Mouse (Mus musculus): Measurements from ENCODE around the gene Wdr45.
"Not testable (repeated sequence)": the region's sequence is repeated elsewhere in the genome, so short reads cannot be mapped to it uniquely, and the experiment has no call there.

The Wdr45 gene

GRCm38 (mm10) chrX:7714135-7714899, at the start of gene Wdr45:
Wdr45 (plus strand) TSS chrX:7714333.
- DNase-seq (ENCODE audit: low read depth, low spot score), result peak; percentile 89

DNA sequence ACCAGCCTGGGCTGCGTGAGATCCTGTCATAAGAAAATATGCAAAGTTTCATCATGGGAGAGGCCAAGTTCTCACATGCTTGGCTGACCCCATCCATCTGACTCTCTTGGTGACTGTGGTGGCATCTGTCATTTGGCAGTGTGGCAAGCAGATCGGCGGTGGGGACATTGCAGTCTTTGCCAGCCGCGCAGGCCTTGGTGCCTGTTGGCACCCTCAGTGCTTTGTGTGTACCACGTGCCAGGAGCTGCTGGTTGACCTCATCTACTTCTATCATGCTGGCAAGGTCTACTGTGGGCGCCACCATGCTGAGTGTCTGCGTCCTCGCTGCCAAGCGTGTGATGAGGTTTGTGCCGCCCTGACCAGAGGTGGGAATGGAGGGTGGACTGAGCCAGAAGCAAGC, 49.3 kb upstream of the Wdr45 start:
- no peak for DNase-seq (ENCODE audit: low read depth, low spot score)

GRCm38 (mm10) chrX:7665739-7666502, 48.2 kb upstream of the Wdr45 start:
- no peak for DNase-seq (ENCODE audit: low read depth, low spot score)

DNA sequence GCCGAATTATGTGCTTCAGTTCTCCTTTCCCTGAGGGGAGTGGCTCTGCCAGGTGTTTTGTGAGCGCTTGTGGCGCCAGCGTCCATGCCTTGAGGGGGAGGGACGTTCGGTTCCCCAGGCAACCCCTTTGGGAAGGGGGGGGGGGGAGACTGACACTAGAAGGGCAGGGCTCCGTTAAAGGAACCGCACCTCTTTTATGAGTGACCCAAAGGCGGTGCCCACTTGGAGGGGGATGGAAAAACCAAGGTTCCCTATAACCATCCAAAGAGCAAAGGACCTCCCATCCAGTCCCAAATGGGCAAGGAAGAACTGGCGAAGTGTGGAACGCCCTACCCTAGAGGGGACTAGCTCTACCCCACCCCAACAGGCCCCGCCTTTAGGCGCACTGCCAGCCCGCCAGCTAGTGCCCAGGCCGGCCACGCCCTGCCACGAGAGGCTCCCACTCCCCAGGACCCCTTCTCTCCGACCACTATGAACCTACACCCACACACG, 43.7 kb upstream of the Wdr45 start:
- DNase-seq (ENCODE audit: low read depth, low spot score), result no peak

DNA sequence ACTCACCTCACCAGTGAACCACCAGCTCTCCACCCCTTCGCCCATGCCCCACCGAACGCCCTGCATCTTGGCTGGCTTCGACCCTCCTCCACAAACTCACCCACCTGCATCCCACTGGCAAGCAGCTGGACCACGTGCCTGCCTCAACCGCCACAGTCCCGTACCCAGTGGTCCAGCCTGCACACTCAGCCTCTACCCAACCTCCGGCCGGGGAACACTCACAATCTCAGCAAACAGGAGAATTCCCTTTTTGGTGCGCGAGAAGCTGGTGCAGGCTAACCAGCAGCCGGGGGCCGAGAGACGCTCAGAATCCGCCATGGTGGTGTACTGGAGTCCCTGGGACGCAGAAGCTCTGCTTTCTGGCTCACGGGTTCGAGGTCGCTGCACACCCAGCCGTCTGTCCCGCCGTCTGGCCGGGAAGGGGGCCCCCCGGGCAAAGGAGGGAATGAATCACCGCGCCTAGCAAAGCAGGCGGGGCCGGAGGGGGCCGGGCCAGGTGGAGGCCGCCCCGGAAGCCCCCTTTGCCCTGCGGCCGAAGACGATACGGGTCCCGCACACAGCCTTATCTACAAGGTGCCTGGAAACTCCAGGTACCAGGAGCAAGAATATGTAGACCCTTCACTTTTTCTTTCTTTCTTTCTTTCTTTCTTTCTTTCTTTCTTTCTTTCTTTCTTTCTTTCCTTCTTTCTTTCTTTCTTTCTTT, 43.1 kb upstream of the Wdr45 start, which contains the start of gene Plp2:
Plp2 (minus strand) TSS at position 470 of the 703 bp plus-strand sequence.
- DNase-seq (ENCODE audit: low read depth, low spot score), result no peak

DNA sequence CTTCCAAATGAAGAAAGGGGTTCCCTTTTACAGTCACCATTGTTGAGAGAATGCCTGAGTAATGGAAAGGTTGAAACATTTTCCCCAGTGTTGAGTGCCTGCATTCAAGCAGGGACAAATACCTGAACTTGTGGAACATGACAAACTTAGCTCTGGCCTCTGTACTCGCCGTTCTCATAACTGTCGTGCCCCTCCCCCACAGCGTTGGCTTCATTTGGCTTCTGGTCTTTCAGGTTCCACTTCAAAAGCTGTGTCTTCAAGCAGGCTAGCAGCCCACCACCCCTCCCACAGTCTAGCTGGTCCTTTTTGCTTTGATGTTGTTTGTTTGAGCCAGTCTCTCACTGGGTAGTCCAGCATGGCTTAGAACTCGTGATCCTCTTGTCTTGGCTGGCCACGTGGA, 41.4 kb upstream of the Wdr45 start:
- no peak for DNase-seq (ENCODE audit: low read depth, low spot score)

GRCm38 (mm10) chrX:7673578-7674281, 40.4 kb upstream of the Wdr45 start:
- no peak for DNase-seq (ENCODE audit: low read depth, low spot score)

DNA sequence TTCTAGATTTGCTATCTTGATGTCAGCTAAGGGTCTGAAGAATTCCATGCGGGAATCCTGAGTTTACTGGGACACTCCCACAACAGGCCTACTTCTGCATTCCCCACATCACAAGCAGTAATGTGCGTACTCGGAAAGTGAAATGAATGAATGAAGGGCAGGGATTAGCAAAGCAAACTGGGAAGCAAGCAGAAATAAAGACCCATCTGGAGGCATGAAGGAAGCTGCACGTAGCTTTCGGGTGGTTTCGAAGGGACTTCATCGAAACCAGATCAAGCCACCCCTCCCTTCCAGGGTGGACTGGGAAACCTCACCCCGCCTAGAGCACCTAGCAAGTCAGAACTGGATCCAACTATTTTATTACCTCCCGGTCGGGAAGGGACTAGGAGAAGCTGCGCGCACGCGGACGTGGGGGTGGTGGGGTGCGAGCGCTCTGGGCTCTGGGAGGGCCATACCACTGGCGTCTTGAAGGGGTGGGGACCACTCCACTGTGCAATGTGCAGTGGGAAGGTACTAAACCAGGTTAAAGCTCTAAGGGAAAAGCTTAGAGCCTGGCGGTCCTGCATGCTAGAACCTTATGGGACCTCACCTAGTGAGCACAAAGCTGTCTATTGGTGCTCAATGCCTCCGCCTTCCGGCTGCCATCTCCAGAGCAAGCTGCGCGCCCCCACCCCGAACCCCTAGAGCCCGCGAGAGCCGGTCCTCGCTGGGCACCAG, 39.7 kb upstream of the Wdr45 start:
- DNase-seq (ENCODE audit: low read depth, low spot score), result no peak

DNA sequence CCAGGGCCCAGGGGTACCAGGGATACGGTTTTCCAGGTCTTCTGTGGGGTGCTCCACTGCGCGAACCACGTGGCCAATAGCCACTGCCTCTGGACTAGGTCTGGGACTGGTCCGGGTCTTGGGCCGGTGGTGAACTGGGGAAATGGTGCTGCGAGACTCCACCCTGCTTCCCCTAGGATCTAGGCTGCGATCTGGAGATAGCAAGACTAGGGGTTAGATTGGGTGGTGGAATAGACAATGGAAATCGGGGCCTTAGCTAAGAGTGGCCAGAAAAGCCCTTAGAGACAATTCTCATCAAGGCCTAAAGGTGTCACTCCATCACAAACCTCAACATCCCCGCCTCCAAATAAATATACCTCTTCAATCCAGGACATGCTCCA, 39.1 kb upstream of the Wdr45 start:
- no peak for DNase-seq (ENCODE audit: low read depth, low spot score)

GRCm38 (mm10) chrX:7678986-7679385, 35.1 kb upstream of the Wdr45 start:
- DNase-seq (ENCODE audit: low read depth, low spot score), result no peak

DNA sequence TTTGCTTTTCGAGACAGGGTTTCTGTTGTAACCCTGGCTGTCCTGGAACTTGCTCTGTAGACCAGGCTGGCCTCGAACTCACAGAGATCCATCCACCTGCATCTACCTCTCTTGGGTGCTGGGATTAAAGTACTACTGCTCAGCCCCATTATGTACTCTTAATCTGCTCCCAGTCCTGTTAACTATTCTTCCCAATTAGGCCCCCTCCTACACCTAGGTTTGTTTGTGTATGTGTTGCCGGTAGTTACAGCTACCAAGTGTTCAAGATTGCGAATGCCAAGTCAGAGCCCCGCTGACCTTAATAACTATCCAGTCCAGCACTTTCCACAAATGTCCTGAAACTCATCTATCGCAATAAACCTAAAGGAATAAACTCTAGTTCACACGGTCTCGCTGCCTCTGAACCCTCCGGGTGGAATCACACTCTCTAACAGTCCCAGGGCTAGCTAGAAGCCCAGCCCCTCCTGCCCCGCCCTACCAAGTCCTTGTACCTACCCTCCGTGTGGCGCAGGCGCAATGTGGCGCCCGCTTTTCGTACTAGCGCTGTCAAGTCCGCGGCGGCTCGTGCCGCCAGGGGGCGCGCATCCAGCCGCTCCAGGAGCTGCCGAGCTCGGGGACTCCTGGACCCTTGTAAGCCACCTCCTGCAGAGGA, 34.6 kb upstream of the Wdr45 start:
- peak; percentile 52 for DNase-seq (ENCODE audit: low read depth, low spot score)

GRCm38 (mm10) chrX:7680057-7680412, 34.1 kb upstream of the Wdr45 start:
- DNase-seq (ENCODE audit: low read depth, low spot score), result no peak

DNA sequence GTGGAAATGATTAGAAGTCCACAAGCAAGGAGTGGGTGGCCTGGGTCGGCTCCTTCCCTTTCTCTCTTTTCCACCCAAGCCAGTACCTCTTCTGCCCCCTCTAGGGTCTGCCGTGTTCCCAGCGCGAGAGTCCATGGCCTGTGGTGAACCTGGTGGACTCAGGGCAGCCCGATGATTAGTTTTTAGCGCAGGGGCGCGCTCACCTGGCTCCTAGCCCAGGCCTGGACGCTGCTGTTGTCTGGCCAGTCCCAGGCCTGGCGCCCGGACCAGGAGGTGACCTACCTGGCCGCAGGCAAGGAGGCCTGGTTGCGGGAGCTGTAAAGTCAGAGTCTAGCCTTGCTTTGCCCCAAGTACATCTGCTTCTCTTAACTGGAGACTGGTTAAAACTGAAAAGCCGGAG, 33.3 kb upstream of the Wdr45 start, which contains the start of gene Magix:
Magix (minus strand) TSS at position 388 of the 400 bp plus-strand sequence.
- DNase-seq (ENCODE audit: low read depth, low spot score), result no peak

GRCm38 (mm10) chrX:7688321-7688720, 25.8 kb upstream of the Wdr45 start:
- no peak for DNase-seq (ENCODE audit: low read depth, low spot score)

- no peak for DNase-seq (ENCODE audit: low read depth, low spot score)
Observed at GRCm38 (mm10) chrX:7690486-7690885, 23.6 kb upstream of the Wdr45 start.

GRCm38 (mm10) chrX:7692862-7693261, 21.3 kb upstream of the Wdr45 start:
- DNase-seq (ENCODE audit: low read depth, low spot score), result no peak

GRCm38 (mm10) chrX:7696520-7696919, 17.6 kb upstream of the Wdr45 start:
- DNase-seq (ENCODE audit: low read depth, low spot score), result no peak

DNA sequence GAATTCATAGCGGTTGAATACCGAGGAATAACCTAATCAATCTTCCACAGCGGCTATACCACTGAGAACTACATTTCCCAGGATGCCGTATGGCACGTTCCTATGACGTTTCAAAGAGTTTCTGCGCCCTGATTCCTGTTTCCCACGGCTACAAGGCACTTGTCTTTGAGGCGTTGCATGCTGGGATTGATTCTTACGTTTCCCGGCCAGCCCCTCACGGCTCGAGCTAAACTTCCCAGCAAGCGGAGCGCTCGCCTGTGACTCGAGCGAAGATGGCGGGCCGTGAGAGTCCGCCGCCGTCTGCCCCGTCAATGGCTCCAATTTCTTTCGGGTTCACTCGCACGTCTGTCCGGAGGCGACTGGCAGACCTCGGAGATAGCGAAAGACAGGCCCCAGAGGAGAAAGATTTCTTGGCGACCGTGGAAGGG, 17.2 kb upstream of the Wdr45 start, which contains the start of gene Gpkow:
Gpkow (plus strand) TSS at position 178 of the 428 bp plus-strand sequence.
- DNase-seq (ENCODE audit: low read depth, low spot score), result peak; percentile 76

DNA sequence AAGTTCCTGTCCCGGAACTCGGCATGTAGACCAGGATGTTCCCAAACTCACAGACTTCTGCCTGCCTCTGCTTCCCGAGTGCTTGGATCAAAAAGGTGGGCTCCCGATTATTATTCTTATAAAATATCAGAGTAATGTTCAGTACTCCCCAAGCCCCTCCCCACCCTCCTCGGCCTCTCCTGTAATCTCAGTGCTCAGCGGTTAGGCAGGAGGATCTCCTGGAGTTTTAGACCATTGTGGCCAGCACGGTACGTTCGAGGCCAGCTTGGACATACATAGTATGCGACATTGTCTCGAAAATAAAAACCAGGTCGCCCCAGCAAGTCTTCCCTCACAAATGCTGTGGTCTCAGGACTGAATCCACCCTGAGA, 384 bp upstream of the Wdr45 start:
- DNase-seq (ENCODE audit: low read depth, low spot score), result not testable (repeated sequence)

DNA sequence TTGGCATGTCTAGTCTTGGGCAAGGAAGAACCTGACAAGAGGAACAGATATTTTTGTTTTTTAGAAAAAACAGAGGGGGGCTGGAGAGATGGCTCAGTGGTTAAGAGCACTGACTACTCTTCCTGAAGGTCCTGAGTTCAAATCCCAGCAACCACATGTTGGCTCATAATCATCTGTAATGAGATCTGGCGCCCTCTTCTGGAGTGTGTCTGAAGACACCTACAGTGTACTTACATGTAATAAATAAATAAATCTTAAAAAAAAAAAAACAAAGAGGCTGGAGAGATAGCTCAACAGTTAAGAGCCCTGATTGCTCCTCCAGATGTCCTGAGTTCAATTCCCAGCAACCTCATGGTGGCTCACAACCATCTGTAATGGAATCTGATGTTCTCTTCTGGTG, 1.9 kb downstream of the Wdr45 start:
- DNase-seq (ENCODE audit: low read depth, low spot score), result not testable (repeated sequence)

All from retina, adult 2 months (tissue).